Mouse (Mus musculus) kidney, postnatal 4 days (tissue): ENCODE measurements at regions not wholly inside any gene's neighbourhood (a gene's known extent, or its start where the extent isn't known, plus 50 kb on each side); places are given as distances from the start of the nearest gene placed in this dataset.
A peak's percentile ranks its signal among the peaks of the same experiment; 100 is the strongest.

ENCODE experiments used
- DNase-seq, 2 experiments: peaks; one replicate each; pipeline ENCODE4 v3.0.0; 2021; ENCODE audit warnings: mixed read lengths in 2 of 2

DNA sequence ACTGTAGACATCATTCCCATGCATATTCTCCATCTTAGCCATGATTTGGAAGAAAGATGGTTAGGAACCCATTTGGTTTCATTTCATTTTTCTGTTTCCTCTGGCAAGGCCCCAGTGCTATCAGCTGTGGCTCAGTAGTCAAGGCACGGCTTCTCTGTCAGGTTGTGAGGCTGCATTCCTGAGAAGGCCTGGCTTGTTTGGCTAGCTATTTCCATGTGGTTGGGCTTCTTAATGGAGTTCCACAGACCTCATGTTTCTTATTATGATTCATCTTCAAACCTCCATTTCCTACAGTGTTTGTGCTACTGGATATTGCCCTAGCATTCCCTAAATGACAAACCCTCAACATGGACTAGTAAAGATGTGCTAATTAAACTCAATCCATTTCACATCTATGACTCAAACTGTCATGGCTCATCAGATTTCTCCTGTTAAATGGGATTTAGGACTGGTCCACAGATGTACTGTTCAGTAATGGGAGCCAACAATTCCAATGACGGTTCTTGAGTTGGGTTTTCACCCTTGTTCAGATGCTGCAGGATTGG is 459.0 kb upstream of the Pou3f3 start:
- no peak for DNase-seq

DNA sequence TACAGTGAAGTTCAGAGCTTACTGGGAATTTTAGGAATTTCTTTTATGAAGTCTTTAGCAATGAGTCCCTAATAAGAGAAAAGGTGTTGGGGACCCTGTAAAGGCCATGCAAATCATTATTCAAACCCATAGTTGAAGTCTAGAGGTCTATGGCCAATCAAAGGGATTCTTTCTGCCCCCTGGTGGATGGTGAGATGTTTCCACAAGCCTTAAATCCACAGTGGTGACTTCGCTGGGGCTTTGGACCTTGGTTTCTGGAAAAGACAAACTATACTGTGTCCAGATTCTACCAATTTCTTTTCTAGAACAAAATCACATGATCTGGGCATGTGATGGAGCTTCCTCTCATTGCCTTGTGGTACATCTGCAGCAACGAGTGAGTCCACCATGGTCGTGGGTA is 457.2 kb upstream of the Pou3f3 start:
- DNase-seq = no peak

DNA sequence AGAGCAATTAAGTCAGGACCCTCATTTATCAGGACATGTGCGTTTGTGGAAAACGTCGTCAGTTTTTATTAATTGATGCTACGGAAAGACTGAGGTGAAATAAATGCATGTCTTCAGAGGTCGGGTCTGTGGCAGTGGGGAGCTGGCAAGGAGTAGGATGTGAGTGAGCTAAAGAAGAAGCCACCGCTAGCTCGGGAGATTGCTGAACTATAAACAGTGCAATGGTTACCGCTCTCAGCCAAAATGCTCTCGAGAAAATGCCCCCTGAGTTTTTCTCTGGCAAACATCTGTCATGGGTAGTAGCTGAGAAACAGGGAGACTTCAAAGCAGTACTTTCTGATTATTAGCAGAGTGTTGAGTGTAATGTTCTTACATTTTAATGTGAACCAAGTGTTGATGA is 454.4 kb upstream of the Pou3f3 start:
- no peak for DNase-seq

DNA sequence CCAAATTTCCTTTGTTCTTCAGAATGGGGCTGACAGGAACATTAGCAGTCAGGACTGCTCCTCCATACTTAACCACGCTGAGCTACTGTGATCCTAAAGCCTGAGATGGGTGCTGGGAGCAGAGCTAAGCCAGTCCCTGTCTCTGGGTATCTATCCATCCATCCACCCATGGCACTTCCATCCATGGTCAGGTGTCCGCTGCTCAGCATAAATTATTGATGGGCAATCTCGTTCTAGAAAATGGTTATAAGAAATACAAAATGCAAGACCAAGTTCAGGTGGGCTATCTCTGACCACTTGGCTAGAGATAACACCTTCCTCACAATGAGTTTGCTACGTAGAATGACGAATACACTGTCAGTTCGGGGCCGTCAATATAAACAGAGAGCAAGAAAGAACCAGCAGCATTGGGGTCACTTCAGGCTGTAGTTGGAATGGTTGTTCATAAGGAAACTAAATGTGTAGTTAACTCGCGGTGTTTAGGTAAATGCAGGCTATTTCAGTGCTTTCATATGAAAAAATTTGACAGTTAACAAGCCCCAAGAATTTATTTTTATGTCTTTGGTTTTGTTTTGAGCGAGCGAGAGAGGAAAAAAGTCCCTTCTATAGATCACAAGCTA is 453.9 kb upstream of the Pou3f3 start:
- no peak for DNase-seq

DNA sequence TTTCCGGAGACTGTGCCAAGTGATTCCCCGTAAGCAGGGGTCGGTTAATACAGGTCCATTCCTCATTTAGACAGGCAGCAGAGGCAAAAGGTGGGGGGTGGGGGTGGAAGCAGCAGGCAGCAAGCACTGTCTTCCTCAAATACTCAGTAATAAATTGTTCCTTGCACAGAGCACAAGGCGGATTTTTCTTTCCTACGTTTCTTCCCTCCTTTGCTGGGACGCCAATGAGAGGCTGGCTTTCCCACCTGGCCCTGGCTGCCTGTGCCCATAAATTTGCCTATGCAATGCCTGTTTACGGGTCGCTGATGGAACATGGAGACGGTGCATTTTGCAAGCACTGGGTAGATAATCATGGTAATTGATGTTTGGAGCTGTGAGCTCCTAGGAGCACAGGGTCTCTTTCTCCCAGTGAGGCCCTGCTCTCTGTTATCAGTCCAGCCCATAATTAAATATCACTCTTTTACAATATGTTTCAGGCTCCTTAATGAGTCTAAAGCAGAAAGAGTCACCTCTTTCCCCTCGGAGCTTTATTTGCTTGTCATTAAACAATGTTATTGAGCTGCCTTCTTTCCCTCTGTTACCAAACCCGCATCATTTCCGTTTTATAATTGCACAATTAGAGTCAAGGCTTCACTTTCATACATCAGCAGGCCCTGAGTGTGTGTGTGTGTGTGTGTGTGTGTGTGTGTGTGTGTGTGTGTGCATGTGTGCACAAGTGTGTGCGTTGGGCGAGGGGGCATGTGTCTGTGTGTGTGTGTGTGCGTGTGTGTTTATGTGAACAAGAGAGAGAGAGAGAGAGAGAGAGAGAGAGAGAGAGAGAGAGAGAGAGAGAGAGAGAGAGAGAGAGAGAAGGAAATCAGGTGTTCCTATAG is 452.7 kb upstream of the Pou3f3 start:
- peak in 1 of 2 experiments; percentile 35 for DNase-seq

DNA sequence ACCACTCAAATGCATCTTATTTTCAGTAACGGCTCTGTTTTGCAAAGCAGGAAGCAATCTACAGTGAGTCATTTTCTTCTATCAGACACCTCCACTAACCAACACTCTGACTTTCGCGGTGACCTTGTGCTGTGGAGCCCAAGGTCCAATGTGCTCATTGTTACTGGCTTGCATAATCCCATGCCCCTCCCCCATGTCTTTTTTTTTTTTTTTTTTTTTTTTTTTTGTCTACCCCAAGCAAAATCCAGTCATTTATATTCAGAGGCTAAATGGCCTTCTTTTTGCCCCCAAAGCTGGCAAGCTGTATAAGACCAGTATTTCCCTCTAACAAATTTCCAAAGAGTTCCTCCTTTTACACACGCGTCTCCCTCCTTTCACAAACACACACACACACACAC is 452.1 kb upstream of the Pou3f3 start:
- DNase-seq = peak in 1 of 2 experiments; percentile 26

DNA sequence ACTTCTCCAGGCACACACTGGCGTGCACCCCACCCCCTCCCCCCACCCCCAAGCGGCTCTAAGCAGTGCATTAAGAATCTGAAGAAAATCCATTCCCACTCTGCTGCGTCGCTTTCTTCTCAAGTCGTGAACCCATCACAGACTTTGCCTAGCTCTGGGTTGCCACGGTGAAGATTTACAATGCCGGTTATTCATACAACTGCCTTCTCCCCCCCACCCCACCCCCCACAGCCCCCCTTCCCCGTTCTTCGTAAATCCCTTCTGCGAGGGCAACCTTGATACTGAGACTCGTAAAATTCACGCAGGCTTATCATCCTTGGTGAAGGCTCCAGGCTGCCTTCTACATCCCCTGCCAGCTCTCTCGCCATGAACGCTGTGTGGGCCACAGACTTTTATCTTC is 451.7 kb upstream of the Pou3f3 start:
- DNase-seq = no peak

DNA sequence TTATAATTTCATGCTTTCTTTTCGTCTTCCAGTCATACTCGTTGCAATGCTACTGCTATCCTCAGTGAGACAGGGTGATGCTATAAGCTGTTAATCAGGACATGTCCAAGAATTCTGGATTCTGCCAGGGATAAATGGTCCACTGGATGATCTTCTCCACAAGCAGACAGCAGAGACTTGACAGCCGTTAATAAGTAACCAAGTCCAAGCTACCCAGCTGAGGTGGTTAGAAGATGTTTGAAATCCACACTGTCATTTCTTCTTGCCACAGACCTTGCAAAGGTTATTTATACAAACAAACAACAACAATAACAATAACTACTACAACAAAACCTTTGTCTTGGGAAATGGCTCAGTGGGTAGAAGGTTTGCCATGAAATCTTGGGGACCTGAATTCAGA is 443.2 kb upstream of the Pou3f3 start:
- DNase-seq = no peak

DNA sequence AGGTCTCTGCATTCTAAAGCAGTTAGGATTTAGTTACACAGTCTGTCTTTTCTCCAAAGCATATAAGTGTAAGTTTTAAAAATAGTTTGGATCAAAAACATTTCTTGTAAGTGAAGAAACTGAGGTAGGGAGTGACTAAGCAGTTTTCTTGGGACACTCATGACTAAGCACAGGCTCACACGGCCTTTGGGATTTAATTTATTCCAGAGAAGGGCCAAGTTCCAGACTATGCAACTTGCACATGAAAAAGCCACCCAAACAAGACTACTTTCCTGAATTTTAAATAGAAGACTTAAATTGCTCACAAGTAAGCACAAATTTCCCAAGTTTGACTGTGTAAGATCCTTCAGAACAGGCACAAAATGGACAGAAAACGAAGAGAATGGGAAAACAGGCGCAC is 441.8 kb upstream of the Pou3f3 start:
- DNase-seq = no peak

DNA sequence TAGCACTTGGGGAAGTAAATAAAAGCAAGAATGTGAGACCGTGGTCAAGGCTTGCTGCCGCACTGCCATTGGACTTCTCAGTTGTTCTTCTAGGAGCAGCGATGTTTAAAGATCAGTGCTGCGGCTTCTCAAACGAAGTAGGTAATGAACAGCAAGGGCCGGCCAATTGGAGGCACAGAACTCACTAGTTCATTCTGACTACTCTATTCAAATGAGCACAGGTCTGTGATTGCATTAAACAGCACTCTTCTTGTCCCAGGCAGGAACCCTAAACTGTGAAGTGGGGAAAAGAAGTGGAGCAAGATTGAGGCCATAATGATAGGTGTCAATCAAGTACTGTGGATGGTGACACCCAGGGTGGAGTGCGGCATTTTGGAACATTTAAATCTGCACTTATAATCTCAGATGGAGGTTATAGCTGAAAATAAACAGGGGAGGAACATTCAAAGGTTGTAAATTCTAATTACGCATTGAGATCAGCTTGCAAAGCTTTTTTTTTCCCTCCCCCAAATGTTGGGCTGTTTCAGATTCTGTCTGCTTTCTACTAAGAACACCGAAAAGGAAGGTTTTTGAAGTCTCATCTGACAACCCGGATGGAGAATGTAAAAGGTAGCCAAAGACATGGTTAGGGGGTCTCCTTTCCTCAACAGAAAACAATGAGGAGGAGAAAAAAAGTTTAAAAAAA is 438.5 kb upstream of the Pou3f3 start:
- no peak for DNase-seq

DNA sequence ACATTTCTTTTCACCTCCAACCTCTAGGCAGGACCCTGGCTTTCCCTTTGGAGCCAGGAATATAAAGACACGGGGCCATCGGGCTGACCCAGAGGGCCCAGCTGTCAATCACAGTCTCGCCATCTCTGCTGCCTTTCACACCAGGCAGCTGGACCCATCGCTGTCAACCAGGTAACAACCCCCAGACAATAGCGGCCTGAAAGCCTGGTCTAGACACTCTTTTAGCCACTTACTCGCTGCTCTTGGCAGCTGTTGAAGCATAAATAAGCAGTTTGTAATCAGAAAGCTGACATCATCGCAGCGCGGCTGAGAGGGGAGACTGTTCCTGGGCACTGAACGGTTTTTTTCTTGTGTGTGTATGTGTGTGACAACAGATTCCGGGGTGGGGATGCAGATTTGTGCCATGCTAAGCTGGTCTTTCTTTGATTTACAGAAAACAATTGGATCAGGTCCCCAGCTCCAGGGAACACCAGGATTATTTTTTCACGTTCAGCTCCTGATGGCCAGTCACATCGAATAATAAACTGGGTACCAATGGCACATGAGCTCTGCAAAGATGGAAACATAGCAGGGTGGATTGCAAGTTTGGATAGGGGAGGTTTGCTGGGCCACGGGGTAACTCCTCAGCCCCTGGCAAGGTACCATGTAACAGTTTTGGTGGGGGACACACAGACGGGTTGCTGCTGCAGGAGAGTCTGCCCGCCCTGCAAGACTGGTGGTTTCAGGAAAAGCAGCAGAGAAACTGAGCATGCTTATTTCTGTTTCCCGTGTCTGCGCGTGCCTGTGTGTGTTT is 437.6 kb upstream of the Pou3f3 start:
- DNase-seq = peak; percentile 11 to 22

DNA sequence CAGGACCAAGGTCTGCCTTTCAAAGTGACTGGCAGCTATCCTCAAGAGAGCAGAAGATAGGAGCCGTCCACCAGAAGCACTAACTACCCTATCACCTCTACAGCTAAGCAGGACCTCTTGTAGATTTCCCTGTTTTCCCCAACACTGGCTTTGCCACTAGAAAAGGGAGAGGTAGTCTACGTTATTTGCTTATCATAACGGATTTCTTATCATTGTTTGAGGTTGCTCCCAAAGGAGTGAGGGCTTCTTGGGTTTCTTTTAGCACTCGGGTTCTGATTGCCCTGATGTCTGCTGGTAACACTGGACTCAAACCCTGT is 437.0 kb upstream of the Pou3f3 start:
- DNase-seq = no peak

DNA sequence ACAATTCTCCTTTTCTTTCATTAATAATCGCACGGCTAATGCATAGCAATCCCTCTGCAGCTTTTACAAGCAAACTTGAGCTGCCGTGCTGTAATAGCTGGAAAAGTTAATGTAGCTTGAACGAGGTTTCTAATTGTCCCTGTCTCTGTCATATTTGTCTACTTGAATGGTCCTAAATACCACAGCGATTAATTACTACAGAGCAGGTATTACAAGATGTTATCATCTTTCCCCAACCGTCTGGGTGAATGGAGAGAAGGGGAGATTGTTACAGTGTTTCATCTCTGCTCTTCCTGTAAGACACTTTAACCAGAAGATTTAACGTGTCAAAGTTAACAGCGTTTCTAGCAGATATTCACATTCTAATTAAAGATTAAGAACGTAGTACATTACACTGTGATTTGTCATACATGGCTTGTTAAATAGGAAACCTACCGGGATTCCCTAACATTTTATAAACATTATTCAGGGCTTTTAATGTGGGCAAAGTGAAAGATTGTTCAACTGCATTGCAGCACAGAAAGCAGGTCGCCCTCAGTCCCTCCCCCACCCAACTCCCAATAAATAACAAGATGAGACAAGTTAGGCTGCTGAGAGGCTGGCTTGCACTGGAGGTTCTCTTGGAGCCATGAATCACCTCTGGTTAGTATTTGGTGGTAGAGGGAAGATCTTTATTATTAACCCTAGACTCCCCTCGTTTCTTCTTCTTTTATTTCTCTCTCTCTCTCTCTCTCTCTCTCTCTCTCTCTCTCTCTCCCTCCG is 436.2 kb upstream of the Pou3f3 start:
- peak; percentile 30 to 44 for DNase-seq

DNA sequence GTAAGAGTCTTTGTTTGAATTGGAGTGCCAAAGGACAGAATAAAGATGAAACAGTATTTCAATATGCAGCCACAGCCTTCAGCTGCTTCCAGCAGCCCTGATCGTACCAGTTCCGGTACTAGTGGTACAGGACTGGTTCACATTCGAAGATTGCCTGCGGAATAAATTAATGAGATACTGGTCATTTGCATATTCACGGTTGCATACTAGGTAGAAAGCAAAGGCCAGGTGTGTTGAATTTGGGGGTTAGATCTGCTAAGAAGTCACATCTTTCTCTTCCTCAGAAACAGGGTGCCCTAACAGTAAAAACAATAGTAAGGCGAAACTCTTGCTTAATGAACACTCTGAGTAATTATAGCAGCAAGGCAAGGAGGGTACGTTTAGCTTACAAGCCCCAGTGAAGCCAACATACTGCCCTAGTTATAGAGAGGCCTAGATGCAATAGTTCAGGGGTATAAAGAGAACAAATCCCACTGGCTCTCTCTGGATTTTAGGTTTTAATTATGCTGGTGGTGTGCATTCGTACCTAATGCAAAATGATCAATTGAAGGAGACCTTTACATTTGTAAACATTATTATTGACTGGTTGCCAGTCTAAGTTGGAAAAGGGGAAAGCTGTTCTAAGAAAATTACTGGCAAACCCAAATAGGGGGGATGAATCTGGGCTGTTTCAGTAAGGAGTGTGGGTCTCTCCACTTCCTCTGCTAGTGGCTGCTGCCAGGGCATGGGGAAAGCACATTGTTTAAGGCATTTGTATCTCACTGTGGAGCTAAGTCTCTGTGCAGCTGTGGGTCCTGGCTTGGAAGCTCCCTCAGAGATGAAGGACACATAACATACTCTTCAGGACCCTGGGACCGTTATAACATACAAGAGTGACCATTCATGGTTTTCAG is 435.3 kb upstream of the Pou3f3 start:
- DNase-seq = no peak

DNA sequence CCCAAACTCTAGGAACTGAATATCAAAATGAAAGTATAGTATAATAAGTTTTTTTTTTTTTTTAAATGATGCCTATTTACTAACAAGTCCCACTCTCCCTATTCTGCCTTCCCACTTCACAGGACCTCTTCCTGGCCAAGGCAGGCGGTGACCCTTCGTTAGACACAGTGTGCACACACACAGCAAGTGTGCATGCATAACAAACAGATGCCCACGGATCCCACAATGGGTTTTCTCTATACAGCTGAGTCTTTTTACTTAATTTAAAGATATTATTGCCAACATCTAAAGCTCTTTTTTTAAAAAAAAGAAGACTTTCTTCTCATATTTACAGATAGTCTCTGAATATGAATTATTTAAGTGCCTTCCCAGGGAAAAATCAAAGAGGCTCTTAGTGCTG is 434.5 kb upstream of the Pou3f3 start:
- no peak for DNase-seq

DNA sequence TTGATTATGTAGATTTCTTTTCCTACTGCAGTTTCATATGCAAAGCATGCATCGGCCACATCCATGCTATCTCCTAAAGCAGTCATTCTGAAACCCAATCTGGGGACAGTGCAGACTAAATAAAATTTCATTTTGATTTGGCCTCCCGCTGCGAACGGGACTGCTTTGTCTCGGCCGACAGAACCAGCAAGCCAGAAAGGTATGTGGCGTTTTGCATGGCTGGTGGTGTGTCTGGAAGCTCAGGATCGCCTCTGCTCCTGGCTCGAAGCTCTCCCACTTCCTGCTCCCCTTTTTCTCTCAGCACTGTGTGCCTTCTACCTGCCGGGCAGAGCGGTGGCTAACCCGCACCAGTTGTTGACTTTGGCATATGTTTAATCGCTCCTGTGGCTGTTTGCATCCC is 433.8 kb upstream of the Pou3f3 start:
- DNase-seq = peak; percentile 49 to 65

DNA sequence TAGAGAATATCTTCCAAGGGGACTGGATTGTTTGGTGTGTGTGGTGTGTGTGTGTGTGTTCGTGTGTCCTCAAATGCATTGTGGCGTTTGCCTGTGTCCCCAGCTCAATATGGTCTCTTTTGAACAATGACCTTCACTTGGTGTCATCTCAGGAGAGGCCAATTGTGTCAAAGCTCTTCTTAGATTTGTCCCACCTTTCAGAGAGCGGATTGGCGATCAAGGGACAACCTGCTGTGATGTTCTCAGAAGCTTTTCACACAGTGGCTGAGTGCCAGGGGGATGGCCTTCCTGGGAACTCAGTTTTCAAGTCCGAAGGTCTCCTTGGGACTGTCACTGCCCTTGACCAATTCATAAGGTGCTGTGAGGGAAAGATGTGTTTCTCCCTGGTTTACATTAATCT is 433.0 kb upstream of the Pou3f3 start:
- no peak for DNase-seq

DNA sequence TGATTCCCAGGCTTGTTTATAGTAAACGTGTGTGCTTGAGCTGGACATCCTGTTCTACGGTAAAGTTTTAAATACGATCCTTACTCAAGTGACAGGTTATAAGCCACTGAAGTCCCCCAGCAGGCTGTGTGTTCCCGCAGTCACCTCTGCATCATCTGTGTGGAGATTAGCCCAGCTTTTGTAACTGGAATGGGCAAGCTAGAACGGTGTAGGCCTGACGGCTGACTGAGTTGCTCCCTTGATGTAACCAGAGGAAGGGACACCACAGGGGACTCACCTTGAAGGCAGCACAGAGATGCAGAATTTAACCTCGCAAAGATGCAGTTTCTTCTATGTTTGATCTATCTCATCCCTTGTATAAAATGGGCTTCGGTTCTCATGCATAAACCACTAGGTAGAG is 418.4 kb upstream of the Pou3f3 start:
- DNase-seq = no peak

DNA sequence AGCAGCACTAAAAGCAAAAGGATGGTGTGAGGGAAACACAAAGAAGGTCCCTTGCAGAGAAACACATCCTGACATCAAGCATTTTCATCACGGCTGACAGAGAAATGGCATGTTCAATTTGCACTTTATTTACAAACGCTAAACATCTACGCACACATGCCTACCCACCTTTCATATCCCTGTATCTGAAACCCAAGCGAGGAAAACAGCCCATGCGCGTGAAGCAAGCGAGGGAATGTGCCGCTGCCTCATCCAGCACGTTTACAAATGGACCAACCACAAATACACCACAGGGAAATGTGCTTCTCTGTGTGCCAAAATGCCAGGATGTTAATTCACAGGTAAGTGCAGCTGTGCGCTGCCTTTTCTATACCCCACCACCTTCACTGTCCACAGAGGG is 399.7 kb upstream of the Pou3f3 start:
- no peak for DNase-seq

DNA sequence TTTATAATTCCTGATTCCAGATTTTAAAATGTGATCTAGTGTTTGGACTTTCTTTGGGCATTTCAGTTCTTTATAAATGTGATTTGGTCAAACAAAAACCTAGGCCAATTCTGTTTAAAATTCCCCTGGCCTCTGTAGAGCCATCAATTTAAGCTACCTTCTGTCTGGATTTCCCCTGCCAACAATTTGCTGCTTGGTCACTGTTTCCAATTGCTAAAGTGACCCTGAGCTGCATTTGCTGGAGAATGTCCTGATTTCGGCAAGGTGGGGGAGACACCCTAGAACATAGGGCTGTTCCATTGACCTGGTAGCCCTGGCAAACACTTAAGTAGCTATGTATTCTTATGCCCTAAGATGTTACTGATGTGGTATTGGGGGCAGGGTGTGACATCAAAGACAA is 386.3 kb upstream of the Pou3f3 start:
- no peak for DNase-seq

DNA sequence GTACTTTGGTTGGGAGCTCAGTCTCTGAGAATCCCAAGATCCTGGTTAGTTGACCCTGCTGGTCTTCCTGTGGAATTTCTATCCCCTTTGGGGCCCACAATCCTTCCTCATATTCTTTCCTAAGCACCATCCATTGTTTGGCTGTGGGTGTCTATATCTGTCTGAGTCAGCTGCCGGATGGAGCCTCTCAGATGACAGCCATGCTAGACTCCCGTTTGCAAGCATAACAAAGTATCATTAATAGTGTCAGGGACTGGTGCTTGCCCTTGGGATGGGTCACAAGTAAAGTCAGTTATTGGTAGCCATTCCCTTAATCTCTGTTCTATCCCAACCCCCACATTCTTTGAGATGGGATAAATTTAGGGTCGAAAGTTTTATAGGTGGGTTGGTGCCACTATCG is 382.1 kb upstream of the Pou3f3 start:
- no peak for DNase-seq
